In genomic region chr8:117322715-117323310, GRCm38 (mm10) we compare ENCODE assay signal across 9 mouse cellular contexts.
DNase-seq lines count a peak whose midpoint lies in the region; ATAC-seq and TF ChIP-seq lines count a peak whose summit lies in the region.
"Had no signal": no experiment of that assay in that cellular context is flagged by ENCODE, and none has a peak within 500 bp of the region (broad histone marks: within the 10 kb centered on the region; RNA-seq: fewer than 3 reads in every experiment).

No protein-coding gene starts in this region.

- no peak for TF ChIP-seq CTCF in layer of hippocampus, adult 2 months (conservative IDR thresholded peaks at IDR 0.05)

- no peaks in the 10 kb centered on the region for H3K27me3 ChIP-seq in forebrain, embryonic 12.5 days
- no peaks in the 10 kb centered on the region for H3K27me3 ChIP-seq in intestine, embryonic 16.5 days (replicated peaks; ENCODE audit: control insufficient read depth, insufficient read depth, low read length)
- H3K27me3 ChIP-seq in midbrain, embryonic 16.5 days (ENCODE audit: control insufficient read depth, insufficient read depth, low read depth, low read length), result no peaks in the 10 kb centered on the region
- H3K27me3 ChIP-seq: embryonic facial prominence, embryonic 12.5 days had no signal

- no peaks in the 10 kb centered on the region; the same call in 1 of the 2 replicates for H3K36me3 ChIP-seq in forebrain, embryonic 12.5 days (replicated peaks)
- no peaks in the 10 kb centered on the region for H3K36me3 ChIP-seq in intestine, embryonic 16.5 days (ENCODE audit: control insufficient read depth, insufficient read depth, low read length)
- H3K36me3 ChIP-seq in midbrain, embryonic 16.5 days (ENCODE audit: control insufficient read depth, insufficient read depth, low read length), result no peaks in the 10 kb centered on the region
- H3K36me3 ChIP-seq: embryonic facial prominence, embryonic 12.5 days had no signal

- H3K27ac ChIP-seq in layer of hippocampus, adult 2 months, result peak overlapping the region; percentile 84
- H3K27ac ChIP-seq in forebrain, embryonic 12.5 days, result peak overlapping the region; percentile 82
- peak overlapping the region; percentile 73 for H3K27ac ChIP-seq in intestine, embryonic 16.5 days (ENCODE audit: low read length)
- H3K27ac ChIP-seq in midbrain, embryonic 16.5 days (ENCODE audit: low read length), result peak overlapping the region; percentile 89
- H3K27ac ChIP-seq: embryonic facial prominence, embryonic 12.5 days had no signal

- DNase-seq in layer of hippocampus, adult 2 months (ENCODE audit: low spot score in 2 of 2), result no peak
- no peak for DNase-seq in layer of hippocampus, adult 11-12 months (ENCODE audit: low spot score)
- DNase-seq in right cerebral cortex, postnatal 14 days, result no peak
- DNase-seq in frontal cortex, postnatal 25 days (ENCODE audit: low spot score in 2 of 2), result no peak
- no peak for DNase-seq in layer of hippocampus, postnatal 36 days

- peak; percentile 17 for ATAC-seq in forebrain, embryonic 12.5 days (ENCODE audit: low FRiP score)
- peak; percentile 64 for ATAC-seq in intestine, embryonic 16.5 days
- peak; percentile 25 for ATAC-seq in midbrain, embryonic 16.5 days

- peak overlapping the region; percentile 25 for H3K4me2 ChIP-seq in forebrain, embryonic 12.5 days
- H3K4me2 ChIP-seq in intestine, embryonic 16.5 days (ENCODE audit: low read depth, low read length), result no peak overlapping the region
- H3K4me2 ChIP-seq in midbrain, embryonic 16.5 days (ENCODE audit: low read length), result peak overlapping the region; percentile 47
- H3K4me2 ChIP-seq: embryonic facial prominence, embryonic 12.5 days had no signal

- peaks cover 52% of the 10 kb centered on the region for H3K4me1 ChIP-seq in forebrain, embryonic 12.5 days
- peaks cover 48% of the 10 kb centered on the region for H3K4me1 ChIP-seq in intestine, embryonic 16.5 days (ENCODE audit: control insufficient read depth, insufficient read depth, low read length)
- peaks cover 60% of the 10 kb centered on the region for H3K4me1 ChIP-seq in midbrain, embryonic 16.5 days (ENCODE audit: control insufficient read depth, insufficient read depth, low read length)

- H3K9me3 ChIP-seq in forebrain, embryonic 12.5 days, result no peaks in the 10 kb centered on the region
- no peaks in the 10 kb centered on the region for H3K9me3 ChIP-seq in intestine, embryonic 16.5 days (ENCODE audit: control insufficient read depth, low read length)
- H3K9me3 ChIP-seq in midbrain, embryonic 16.5 days (replicated peaks; ENCODE audit: control insufficient read depth, low read length, poor library complexity, severe bottlenecking), result no peaks in the 10 kb centered on the region
- H3K9me3 ChIP-seq: embryonic facial prominence, embryonic 12.5 days had no signal

- WGBS in forebrain, embryonic 12.5 days, result 65% methylated on average over 8 of the region's 8 CpGs
- 36% methylated on average over 8 of the region's 8 CpGs for WGBS in intestine, embryonic 16.5 days
- 35% methylated on average over 8 of the region's 8 CpGs for WGBS in midbrain, embryonic 16.5 days

- no peak overlapping the region; the same call in 1 of the 2 replicates for H3K9ac ChIP-seq in forebrain, embryonic 12.5 days
- 0 out of 2 replicates have a peak overlapping the region, but pooled peaks have one; percentile 6 for H3K9ac ChIP-seq in intestine, embryonic 16.5 days (ENCODE audit: low read depth, low read length)
- peak overlapping the region; percentile 42 for H3K9ac ChIP-seq in midbrain, embryonic 16.5 days (ENCODE audit: low read depth, low read length)
- H3K9ac ChIP-seq: embryonic facial prominence, embryonic 12.5 days had no signal

- no peak overlapping the region for H3K4me3 ChIP-seq in layer of hippocampus, adult 2 months
- H3K4me3 ChIP-seq in forebrain, embryonic 12.5 days (replicated peaks), result no peak overlapping the region
- no peak overlapping the region for H3K4me3 ChIP-seq in intestine, embryonic 16.5 days (ENCODE audit: low read length)
- no peak overlapping the region for H3K4me3 ChIP-seq in midbrain, embryonic 16.5 days (ENCODE audit: low read depth, low read length)
- H3K4me3 ChIP-seq: embryonic facial prominence, embryonic 12.5 days had no signal
